Mouse (Mus musculus): ENCODE measurements around the gene Rflnb.
A peak's percentile ranks its signal among the peaks of the same experiment; 100 is the strongest.
"Not testable (repeated sequence)": the region's sequence is repeated elsewhere in the genome, so short reads cannot be mapped to it uniquely, and the experiment has no call there.

Rflnb gene

DNA sequence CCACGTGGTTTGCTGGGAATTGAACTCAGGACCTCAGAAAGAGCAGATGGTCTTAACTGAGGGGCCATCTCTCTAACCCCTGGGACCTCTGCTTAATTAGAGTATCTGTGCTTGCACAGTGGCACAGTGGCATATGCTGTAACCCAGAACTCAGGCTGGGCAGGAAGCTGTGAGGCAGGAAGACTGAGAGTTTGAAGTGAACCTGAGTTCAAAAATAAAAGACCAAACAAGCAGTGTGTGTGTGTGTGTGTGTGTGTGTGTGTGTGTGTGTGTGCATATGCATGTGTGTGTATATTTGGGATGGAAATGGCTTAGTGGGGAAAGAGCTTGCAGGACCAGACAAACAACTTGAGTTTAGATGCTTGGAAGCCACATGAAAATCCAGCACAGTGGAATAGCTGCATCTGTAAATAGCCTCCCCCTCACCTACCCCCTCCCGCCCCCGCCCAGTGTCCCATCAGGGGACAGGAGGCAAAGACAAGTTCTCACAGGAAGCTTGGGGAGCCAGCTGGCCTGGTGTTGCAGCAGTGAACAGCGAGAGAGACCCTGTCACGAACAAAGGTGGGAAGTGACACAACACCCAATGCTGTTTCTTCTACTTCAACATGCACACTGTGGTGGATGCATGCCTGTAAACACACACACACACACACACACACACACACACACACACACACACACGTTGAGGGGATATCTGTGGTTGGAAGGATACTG is 10.2 kb upstream of the Rflnb start:
- no peak for DNase-seq (ENCODE audit: low spot score)

DNA sequence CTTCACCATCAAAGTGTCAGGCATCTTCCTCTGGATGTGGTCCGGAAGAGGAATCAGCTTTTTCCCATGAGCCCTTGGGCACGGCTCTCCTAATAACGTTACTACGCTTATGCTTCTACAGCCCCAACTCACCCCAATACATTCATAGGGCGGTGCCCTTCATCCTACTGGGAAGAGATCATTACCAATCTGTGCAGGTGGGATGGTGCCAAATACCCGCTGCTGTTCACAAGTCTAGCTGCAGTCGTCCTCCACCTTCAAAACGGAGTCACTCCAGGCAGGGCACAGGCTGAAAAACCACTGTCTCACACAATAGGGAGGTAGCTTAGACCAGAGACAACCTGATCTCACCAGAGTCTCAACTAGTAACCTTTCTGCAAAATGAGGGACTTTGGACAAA is 7.6 kb upstream of the Rflnb start:
- no peak for DNase-seq (ENCODE audit: low spot score)

DNA sequence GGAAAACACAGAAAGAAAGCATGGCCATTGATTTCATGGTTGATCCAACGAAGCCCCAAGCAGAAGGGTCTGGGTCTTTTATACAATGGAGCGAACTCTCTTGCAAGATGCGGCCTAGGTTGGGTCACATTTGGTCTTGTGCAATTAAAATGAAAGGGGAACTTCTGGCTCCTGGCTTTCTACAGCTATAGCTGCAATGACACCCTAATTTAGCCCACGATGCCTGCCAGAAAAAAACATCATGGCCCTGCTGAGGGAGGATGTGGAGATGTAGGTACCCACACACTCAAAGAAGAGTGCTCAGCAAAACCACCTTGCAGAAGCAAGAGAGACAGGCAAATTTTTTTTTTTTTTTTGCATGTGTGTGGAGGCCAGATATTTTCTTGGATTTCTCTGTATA is 6.3 kb upstream of the Rflnb start:
- no peak for DNase-seq (ENCODE audit: low spot score)

DNA sequence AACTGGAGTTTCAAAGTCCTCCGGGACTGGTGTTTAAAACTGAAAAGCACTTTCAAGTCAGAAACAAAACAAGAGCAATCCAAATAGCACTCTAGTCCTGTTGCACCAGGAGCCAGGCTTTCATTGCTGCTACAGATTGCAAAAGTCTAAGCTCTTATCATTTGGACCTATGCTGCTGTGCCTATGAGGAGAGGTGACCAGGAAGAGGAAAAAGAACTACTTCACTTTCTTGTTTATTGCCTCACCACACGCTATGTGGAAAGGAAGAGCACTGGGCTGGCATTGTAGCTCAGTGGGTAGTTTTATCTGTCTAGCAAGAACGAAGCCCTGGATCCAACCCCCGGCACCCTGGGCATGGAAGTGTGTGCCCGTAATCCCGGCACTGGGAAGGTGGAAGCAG is 5.8 kb upstream of the Rflnb start:
- DNase-seq (ENCODE audit: low spot score), result no peak

DNA sequence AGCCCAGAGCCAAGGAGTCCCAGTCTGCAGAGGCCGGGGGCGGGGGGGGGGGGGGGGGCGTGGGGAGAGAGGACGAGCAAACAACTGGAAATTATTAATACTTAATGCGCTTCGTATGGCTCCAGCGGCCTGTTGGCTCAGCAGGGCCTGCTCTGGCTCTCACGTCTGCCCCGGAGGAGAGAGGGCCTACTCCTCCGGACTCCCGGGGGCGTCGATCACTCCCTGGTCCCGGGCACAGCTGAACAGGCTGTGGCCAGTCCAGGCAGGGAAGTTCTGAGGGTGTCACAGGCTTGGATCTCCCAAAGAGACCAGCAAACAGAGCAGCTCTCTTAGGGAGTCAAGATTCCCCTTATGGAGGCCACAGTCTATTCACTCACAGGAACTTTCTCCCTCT is 487 bp upstream of the Rflnb start:
- DNase-seq (ENCODE audit: low spot score), result peak; percentile 41

DNA sequence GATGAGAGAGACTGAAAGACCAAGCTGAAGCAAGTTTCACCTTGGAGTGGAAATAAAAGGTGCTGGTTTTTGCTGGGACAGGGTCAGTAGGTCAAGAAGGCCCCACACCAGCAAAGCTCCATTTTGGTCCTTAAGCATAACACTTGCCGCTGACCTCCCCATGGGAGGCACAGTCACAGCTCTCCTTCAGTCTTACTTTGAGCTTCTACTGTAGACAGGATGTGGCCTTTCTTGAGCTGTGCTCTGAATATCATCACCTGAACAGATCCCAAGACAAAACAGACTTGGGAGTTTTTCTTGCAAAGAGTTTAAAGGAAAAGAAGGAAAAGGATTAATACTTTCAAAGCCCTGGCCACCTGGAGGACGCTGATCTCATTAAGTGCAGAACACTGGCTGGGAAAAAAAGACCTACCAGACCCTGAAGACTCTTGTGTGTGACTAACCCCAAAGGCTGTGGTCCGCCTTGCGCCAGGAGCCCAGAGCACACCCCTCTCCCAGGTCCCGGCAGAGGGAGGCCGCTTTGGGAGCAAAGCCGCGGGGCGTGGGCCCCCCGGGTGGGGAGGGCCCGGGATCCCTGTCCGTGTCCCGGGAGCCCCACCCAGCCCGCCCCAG is 949 bp downstream of the Rflnb start:
- DNase-seq (ENCODE audit: low spot score), result no peak

DNA sequence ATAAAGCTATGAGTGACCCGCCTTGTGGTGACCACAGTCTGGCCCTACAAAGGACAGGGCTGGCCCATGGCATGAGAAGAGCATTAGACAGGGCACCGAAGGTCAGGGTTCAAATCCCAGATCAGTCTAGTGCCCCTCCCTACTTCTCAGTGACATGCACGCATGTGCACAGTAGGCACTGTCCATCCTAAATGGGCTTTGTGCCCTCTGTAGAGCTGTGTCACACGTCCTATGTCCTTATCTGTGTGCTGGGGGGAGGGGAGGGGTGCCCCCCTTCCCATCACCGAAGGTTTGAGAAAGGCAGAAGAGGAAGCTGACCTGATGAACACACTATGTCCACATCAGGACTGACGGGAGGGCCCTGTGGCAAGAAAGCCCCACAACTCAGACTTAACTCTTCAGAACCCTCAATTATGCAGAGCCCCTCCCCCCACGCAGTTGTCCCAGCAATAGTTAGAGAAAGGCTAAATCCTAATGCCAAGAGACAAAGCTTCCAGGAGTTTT is 2.5 kb downstream of the Rflnb start:
- no peak for DNase-seq (ENCODE audit: low spot score)

DNA sequence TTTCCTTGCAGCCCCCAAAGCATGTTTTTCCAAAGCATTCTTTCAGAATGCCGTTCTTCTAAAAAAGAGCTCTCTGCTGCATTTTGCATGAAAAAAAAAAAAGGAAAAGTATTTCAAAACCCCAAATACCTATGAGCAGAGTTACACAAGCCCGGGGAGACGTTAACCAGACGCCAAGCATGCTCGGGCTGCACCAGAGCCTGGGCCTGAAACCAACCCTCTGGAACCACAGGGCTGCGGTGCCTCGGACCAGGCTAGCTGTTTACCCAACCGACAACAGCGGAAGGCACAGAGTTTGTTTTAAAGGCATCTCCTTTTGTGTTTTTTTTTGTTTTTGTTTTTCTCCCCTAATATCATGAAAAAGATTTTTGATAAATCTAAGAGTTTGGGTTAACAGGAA is 6.7 kb downstream of the Rflnb start:
- DNase-seq (ENCODE audit: low spot score), result no peak

DNA sequence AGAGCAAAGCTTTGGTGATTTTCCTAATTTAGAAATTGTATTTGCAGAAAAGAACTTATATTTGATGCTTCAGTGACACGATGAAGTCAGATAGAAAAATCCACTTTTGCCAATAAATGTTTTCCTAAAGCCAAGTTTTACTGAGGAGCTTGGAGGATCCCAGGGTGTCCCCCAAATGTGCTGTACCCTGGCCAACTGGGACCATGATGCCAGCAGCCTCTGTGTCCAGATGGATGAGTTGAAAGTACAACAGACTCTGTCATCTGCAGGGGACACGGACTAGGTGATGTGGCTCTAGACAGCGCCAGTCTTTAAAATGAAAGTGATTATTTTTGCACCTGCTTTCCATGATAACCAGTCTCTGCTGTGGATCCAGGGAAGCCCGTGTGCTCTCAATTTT is 7.7 kb downstream of the Rflnb start:
- no peak for DNase-seq (ENCODE audit: low spot score)

DNA sequence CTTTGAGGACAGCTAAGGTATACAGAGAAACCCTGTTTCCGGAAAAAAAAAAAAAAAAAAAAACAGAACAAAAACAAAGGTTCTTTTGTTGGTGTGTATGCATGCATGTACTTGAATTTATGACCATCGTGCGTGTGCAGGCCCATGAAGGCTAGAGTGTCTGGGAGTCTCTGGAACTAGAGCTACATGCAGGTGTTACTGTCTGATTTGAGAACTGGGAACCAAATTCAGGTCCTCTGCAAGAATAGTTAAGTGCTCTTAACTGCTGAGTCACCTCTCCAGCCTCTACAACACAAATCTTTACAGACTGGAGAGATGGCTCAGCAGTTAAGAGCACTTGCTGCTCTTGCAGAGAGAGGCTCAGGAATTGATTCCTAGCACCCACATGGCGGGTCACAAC is 11.8 kb downstream of the Rflnb start:
- no peak for DNase-seq (ENCODE audit: low spot score)

DNA sequence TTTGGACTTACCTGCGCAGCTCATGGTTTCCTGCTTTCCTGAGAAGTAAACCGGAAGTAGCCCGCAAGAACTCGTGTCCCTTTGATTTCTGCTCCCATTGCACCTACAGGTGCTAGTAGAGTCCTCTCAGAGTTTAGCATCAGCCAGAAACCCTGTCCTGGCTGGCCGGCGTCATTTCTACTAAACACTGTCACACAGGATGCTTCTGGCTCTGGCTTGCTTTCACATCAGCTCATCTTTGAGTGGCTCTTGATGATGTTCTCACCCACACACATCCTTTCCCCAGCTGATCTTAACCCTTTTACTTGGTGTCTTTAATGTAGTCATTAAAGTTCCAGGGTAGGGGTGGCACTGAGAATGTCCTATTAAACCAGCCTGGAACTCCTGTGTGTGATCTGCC is 12.3 kb downstream of the Rflnb start:
- DNase-seq (ENCODE audit: low spot score), result no peak

DNA sequence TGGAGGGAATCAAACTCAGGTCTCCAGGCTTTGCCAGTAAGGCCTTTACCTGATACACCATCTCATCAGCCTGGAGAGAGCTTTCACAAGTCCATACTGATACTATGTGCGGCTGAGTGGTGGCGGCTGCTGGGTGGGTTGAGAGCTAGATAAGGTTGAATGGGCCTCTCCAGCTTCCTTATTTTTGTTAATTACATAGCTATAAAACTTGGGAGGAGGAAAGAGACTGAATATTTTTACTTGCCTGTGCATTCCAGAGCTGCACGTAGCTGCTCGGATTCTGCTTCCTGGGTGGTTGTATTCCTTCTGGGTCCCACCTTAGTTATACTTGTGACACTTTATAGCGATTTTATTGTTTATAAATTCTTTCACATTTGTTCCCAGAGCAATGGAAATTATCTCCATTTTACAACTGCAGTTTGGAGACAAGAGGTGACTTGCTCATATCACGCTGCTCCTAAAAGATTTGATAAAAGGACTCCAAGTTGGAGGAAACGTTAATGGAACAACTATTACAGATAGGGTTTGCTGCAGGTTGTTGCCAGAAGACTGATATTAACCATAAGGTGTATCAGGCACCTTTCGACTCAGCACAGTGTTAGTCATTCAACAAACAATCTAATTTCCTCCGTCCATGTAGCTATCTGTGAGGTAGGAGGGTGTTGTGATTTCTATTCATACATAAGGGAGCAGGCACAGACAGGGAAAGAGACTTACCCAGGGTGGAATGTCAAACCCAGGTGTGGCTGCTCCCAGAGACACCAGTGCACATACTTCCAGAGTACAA is 16.6 kb downstream of the Rflnb start:
- DNase-seq (ENCODE audit: low spot score), result no peak

DNA sequence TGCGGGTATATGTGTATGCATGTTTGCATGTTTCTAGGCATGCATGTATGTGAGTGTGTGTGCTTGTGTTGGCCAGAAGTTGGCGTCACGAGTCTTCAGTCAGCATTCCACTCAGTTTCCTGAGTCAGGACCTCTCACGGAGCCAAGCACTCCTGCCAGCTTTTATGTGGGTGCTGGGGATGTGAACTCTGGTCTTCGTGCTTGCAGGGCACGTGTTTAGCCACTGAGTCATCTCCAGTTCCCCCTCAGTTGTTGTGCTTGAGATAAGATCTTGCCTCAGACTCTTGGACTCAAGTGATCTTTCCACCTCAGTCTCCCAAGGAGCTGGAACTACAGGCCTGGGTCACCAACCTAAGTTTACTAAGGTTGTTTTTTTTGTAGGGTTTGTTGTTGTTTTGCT is 18.5 kb downstream of the Rflnb start:
- no peak for DNase-seq (ENCODE audit: low spot score)

DNA sequence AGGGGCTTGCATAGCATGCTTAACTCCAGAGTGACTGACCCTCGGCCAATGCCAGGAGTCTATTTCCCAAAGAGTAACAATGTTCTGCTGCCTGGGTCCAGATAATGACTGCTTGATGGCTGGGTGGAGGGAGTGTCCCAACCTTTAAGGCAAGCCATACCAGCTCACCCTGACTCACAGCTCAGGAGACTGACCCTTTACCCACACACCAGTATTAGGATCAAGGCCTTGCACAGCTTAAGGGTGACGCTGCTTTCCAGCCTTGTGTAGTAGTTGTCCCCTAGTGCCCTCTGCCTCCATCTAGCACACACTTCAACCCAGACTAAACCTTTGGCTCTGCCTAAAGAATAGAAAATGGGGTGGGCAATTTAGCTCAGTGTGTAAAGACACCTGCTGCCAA is 19.4 kb downstream of the Rflnb start:
- no peak for DNase-seq (ENCODE audit: low spot score)

DNA sequence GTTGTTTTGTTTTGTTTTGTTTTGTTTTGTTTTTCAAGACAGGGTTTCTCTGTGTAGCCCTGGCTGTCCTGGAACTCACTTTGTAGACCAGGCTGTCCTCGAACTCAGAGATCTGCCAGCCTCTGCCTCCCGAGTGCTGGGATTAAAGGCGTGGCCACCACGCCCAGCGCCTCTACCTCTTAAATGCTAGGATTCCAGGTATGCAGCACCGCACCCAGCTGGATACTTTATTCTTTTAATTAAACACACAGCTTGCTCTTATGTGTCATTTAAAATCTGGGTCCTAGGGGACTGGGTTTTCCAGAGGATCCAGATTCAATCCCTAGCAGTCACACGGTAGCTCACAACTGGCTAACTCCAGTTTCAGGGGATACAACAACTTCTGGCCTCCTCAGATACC is 23.3 kb downstream of the Rflnb start:
- DNase-seq (ENCODE audit: low spot score), result not testable (repeated sequence)

DNA sequence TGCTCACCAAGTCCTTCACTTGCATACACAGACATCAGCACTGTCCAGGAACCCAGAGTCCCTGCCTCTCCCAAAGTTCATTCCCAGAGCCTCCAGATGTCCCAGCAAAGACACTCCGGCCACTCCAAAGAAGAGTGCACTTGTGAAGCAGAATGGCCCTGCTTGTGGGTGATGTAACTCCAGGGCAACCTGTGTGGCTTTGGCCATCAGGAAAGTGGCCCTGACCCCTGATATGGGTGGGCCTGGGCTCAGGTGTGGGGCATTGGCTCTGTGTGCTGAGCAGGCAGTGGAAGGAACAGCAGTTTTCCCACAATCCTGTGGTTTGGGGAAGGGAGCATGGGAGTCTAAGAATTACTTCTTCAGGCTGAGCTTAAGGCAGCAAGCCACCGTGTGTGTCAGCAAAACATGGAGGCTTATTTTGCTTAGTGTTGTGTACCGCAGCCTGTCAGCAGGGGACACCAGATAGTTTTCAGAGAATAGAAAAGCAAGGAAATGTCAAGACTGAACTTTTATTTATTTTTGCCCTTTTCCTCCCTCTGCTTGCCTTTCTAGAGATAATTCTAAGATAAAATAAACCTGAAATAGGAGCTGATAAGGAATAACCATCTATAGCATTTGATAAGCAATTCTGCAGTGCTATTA is 26.2 kb downstream of the Rflnb start:
- DNase-seq (ENCODE audit: low spot score), result peak; percentile 41

DNA sequence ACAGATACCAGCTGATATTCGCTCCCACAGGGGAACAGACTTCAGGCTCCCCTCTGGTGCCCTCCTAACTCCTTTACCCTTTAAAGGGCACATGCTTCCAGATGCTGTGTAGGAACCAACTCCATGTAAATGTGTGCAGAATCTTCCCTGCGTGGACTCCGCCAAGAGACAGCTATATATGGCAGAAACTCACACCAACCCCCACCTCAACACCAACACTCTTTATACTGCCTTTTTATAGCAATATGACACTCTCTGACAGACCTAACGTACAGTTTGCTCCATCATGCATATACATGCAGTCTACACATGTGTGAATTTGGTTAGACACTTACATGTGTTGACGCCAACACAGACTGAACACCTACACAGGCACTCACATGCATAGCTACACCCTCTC is 26.9 kb downstream of the Rflnb start:
- DNase-seq (ENCODE audit: low spot score), result no peak

DNA sequence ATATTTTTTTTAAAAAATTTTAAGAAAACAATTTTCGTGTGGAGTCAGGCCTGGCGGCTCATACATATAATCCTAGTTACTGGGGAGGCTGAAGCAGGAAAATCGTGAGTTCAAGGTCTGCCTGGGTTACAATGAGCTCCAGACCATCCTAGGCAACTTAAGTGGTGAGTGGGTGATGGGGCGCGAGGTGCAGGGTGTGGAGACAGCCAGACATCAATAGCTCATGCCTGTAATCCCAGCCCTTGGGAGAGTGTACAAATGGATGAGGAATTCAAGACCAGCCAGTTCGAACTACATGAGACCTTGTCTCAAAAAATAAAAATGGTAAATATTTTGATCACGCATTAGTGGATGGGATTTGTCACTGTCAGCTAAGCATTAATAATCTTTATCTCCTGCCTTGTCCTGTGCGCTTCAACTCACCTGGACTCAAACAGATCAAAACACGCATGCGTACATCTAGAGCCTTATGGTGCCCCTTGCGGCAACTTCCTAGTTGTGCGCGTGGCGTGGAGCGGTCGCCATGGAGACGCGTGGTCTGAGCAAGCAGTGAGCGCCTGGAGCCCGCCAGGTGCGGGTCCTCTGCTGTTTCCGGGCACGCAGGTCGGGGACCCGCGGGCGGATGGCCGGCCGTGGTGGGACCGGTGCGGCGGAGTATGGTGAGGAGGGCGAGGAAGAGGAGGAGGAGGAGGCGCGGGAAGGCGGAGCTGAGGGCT is 28.0 kb downstream of the Rflnb start, which contains the start of gene 1700016K19Rik:
1700016K19Rik (plus strand) TSS at position 473 of the 716 bp plus-strand sequence.
- DNase-seq (ENCODE audit: low spot score), result peak; percentile 85

DNA sequence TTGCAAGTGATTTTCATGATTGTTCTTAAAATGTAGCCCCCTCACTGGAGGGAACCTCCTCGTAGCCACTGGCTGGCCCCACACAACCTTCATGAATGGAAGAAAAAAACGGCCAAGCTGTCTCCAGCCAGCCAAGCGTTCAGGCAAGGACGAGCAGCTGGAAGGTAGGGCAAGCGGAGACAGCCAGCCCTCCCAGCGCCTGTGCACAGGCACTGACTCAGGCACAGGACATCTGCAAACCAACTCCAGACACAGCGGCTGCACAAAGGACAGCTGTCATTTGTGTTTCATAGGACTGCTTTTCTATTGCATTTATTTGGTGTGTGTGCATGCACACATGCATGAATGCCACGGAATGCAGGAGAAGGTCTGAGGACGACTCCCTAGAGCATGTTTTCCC is 33.2 kb downstream of the Rflnb start:
- DNase-seq (ENCODE audit: low spot score), result no peak

DNA sequence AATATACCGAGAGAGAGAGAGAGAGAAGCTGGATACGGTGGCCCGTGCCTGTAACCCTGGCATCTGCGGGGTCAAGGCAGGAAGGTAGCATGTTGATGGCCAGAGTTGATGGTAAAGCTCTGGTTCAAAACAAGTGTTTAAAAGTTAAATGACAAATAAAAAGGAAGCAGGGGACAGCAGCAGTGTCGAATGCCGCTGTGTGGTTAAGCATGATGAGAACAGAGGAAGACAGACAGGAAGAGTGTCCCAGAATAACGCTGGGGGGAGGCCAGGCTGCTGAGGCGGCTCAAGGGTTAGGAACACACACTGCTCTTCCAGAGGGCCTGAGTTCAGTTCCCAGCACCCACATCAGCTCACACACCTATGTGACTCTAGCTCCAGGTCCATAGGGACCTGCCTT is 35.1 kb downstream of the Rflnb start:
- DNase-seq (ENCODE audit: low spot score), result no peak

DNA sequence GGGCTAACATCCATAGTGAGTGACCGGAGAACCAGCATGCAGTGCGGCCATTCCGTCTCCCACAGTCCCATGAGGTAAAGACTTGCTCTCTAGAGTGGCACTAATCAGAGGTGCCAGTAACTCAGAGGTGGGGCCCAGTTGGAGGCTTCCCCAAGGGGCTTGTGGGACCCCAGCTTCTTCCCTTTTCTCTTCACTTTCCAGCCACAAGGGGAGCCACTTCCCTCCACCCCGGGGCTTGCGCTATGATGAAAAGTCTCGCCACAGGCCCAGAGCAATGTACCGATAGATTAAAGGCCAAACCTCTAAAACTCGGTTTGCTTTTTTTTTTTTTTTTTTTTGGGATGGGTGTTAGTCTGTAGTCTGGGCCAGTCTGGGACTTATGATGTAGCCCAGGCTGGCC is 35.7 kb downstream of the Rflnb start:
- DNase-seq (ENCODE audit: low spot score), result no peak

Measured in urinary bladder, postnatal 14 days (tissue).